Mouse (Mus musculus) kidney, adult 2 months (tissue): ENCODE data around the gene Raver1. TPM values are rescaled to one million over a fixed set of nuclear protein-coding genes. Genes with fewer than 3 reads are reported as not detected.
A peak's percentile ranks its signal among the peaks of the same experiment; 100 is the strongest.

Experiments
- DNase-seq: peaks from one replicate; pipeline ENCODE4 v3.0.0; 2021
- H3K27ac ChIP-seq: fragments of 200-500 bp; 2 replicates; pipeline ENCODE4 v1.5.1; 2012; ENCODE audit warnings: low read depth, low read length, control low read depth, inconsistent platforms; ENCODE audit not compliant: insufficient read depth
- H3K27me3 ChIP-seq: fragments of 200-500 bp; replicated peaks from 2 replicates; pipeline ENCODE4 v1.6.1; 2012; ENCODE audit warnings: mild to moderate bottlenecking, moderate library complexity, low read length, inconsistent platforms; ENCODE audit not compliant: control insufficient read depth, insufficient read depth
- H3K36me3 ChIP-seq: fragments of 200-500 bp; 2 replicates; pipeline ENCODE4 v1.6.1; 2012; ENCODE audit warnings: mild to moderate bottlenecking, moderate library complexity, low read length, inconsistent platforms; ENCODE audit not compliant: control insufficient read depth, insufficient read depth
- H3K4me1 ChIP-seq: fragments of 200-500 bp; 2 replicates; pipeline ENCODE4 v1.6.1; 2011; ENCODE audit warnings: low read length; ENCODE audit not compliant: control insufficient read depth, insufficient read depth
- H3K4me3 ChIP-seq: fragments of 200-500 bp; 2 replicates; pipeline ENCODE4 v1.5.1; 2011; ENCODE audit warnings: mild to moderate bottlenecking, low read depth, low read length, control low read depth; ENCODE audit not compliant: insufficient read depth
- CTCF ChIP-seq: fragments of 200-500 bp; conservative IDR thresholded peaks from 2 replicates; pipeline ENCODE4 v1.5.1; 2011; ENCODE audit warnings: low read depth, mild to moderate bottlenecking, control low read depth, low read length, moderate library complexity, mixed read lengths; ENCODE audit not compliant: insufficient read depth, insufficient read length
- POLR2A ChIP-seq: fragments of 200-500 bp; IDR thresholded peaks from one replicate; pipeline ENCODE4 v1.6.1; 2011; ENCODE audit warnings: low read depth, low read length, control low read depth
- WGBS: fragments of 180-500 bp; shearing (Covaris S2); methylation state at CpG from one replicate; pipeline ENCODE4 v1.1.7; 2018; 5-methylcytosine and 5-hydroxymethylcytosine counted together
- polyA plus RNA-seq: library from polyadenylated mRNA; depleted of rRNA; stranded (reverse); fragments of >200 nt; gene quantifications from 2 replicates; pipeline ENCODE4 v1.2.3, GENCODE M21; 2012

The Raver1 gene
- polyA plus RNA-seq, 1 experiment: 45.8 TPM

GRCm38 (mm10) chr9:21041308-21041707 is 50.5 kb downstream of the Raver1 start:
- Histone ChIP-seq H3K4me1 (no peaks in the 10 kb centered on the region), H3K4me3 (no peak overlapping the region), H3K27ac (no peak overlapping the region), H3K27me3 (no peaks in the 10 kb centered on the region), H3K36me3 (no peaks in the 10 kb centered on the region)
- 66% methylated on average over 4 of the region's 4 CpGs for WGBS
- TF ChIP-seq POLR2A (no peak), CTCF (no peak)
- DNase-seq: no peak

GRCm38 (mm10) chr9:21039779-21040178 is 52.0 kb downstream of the Raver1 start:
- H3K27me3 ChIP-seq: no peaks in the 10 kb centered on the region
- H3K27ac ChIP-seq: no peak overlapping the region
- 81% methylated on average over 3 of the region's 3 CpGs for WGBS
- TF ChIP-seq CTCF (no peak), POLR2A (no peak)
- no peaks in the 10 kb centered on the region for H3K4me1 ChIP-seq
- no peak for DNase-seq
- no peaks in the 10 kb centered on the region for H3K36me3 ChIP-seq
- no peak overlapping the region for H3K4me3 ChIP-seq

GRCm38 (mm10) chr9:21037481-21037891 is 54.3 kb downstream of the Raver1 start:
- no peak for TF ChIP-seq POLR2A
- no peak for TF ChIP-seq CTCF
- no peaks in the 10 kb centered on the region; the same call in 1 of the 2 replicates for H3K4me1 ChIP-seq
- 3% methylated on average over 31 of the region's 31 CpGs for WGBS
- no peaks in the 10 kb centered on the region; the same call in 1 of the 2 replicates for H3K27me3 ChIP-seq
- no peak overlapping the region for H3K4me3 ChIP-seq
- peak; percentile 28 for DNase-seq
- H3K27ac ChIP-seq: no peak overlapping the region
- H3K36me3 ChIP-seq: no peaks in the 10 kb centered on the region

GRCm38 (mm10) chr9:21036666-21037065 is 55.1 kb downstream of the Raver1 start:
- Histone ChIP-seq H3K27ac (no peak overlapping the region), H3K27me3 (no peaks in the 10 kb centered on the region; the same call in 1 of the 2 replicates), H3K4me1 (no peaks in the 10 kb centered on the region; the same call in 1 of the 2 replicates), H3K36me3 (no peaks in the 10 kb centered on the region), H3K4me3 (no peak overlapping the region)
- WGBS: 10% methylated on average over 22 of the region's 22 CpGs
- no peak for DNase-seq
- TF ChIP-seq POLR2A (no peak), CTCF (no peak)

GRCm38 (mm10) chr9:21036161-21036560 is 55.6 kb downstream of the Raver1 start:
- TF ChIP-seq CTCF: no peak
- no peak for TF ChIP-seq POLR2A
- H3K4me3 ChIP-seq: no peak overlapping the region
- no peaks in the 10 kb centered on the region; the same call in 1 of the 2 replicates for H3K4me1 ChIP-seq
- DNase-seq: no peak
- H3K36me3 ChIP-seq: no peaks in the 10 kb centered on the region
- H3K27ac ChIP-seq: no peak overlapping the region
- no peaks in the 10 kb centered on the region; the same call in 1 of the 2 replicates for H3K27me3 ChIP-seq
- WGBS: 25% methylated on average over 20 of the region's 20 CpGs

GRCm38 (mm10) chr9:21035586-21035985 is 56.2 kb downstream of the Raver1 start:
- no peak for DNase-seq
- no peaks in the 10 kb centered on the region for H3K36me3 ChIP-seq
- TF ChIP-seq POLR2A (no peak), CTCF (no peak)
- no peaks in the 10 kb centered on the region; the same call in 1 of the 2 replicates for H3K4me1 ChIP-seq
- no peaks in the 10 kb centered on the region; the same call in 1 of the 2 replicates for H3K27me3 ChIP-seq
- whole genome bisulfite sequencing: 44% methylated on average over 9 of the region's 9 CpGs
- H3K4me3 ChIP-seq: no peak overlapping the region
- H3K27ac ChIP-seq: no peak overlapping the region

- TF ChIP-seq CTCF (no peak), POLR2A (no peak)
- H3K27ac ChIP-seq: no peak overlapping the region
- H3K27me3 ChIP-seq: no peaks in the 10 kb centered on the region; the same call in 1 of the 2 replicates
- WGBS: 17% methylated on average over 17 of the region's 17 CpGs
- peaks cover 4% of the 10 kb centered on the region; the same call in 1 of the 2 replicates for H3K4me1 ChIP-seq
- no peaks in the 10 kb centered on the region for H3K36me3 ChIP-seq
- H3K4me3 ChIP-seq: no peak overlapping the region
- DNase-seq: no peak
Observed at GRCm38 (mm10) chr9:21034481-21035085, 57.2 kb downstream of the Raver1 start.
